Mouse (Mus musculus) E14TG2a.4 (cell line): ENCODE results near the gene Cerk.
"Not testable (repeated sequence)": the region's sequence is repeated elsewhere in the genome, so short reads cannot be mapped to it uniquely, and the experiment has no call there.

Experiments used
- H3K27me3 ChIP-seq: 2 replicates; pipeline ENCODE4 v1.6.1; 2014; ENCODE audit warnings: low read length, control low read depth; ENCODE audit not compliant: insufficient read depth
- H3K36me3 ChIP-seq: 2 replicates; pipeline ENCODE4 v1.6.1; 2014; ENCODE audit warnings: low read length, control low read depth; ENCODE audit not compliant: insufficient read depth
- H3K4me1 ChIP-seq: replicated peaks from 2 replicates; pipeline ENCODE4 v1.6.1; 2014; ENCODE audit warnings: low read depth, low read length, control low read depth
- H3K4me3 ChIP-seq: replicated peaks from 2 replicates; pipeline ENCODE4 v1.5.1; 2014; ENCODE audit warnings: mild to moderate bottlenecking, low read length
- H3K9me3 ChIP-seq: 2 replicates; pipeline ENCODE4 v1.6.1; 2014; ENCODE audit warnings: low read length, control low read depth
- CTCF ChIP-seq: conservative IDR thresholded peaks from 2 replicates; pipeline ENCODE4 v1.5.1; 2014; ENCODE audit warnings: low read length
- NANOG ChIP-seq: IDR thresholded peaks from 2 replicates; pipeline ENCODE4 v1.6.1; 2014; ENCODE audit warnings: borderline replicate concordance, low read length, mixed read lengths
- POU5F1 ChIP-seq: IDR thresholded peaks from 2 replicates; pipeline ENCODE4 v1.6.1; 2014; ENCODE audit warnings: low read length, borderline replicate concordance

Gene Cerk

GRCm38 (mm10) chr15:86188746-86189470 is 3.0 kb upstream of the Cerk start:
- H3K9me3 ChIP-seq = peaks cover 12% of the 10 kb centered on the region
- H3K4me3 ChIP-seq = no peak overlapping the region
- no peak for TF ChIP-seq CTCF
- TF ChIP-seq NANOG = no peak
- no peak for TF ChIP-seq POU5F1
- no peaks in the 10 kb centered on the region for H3K36me3 ChIP-seq
- peaks cover 78% of the 10 kb centered on the region for H3K27me3 ChIP-seq
- H3K4me1 ChIP-seq = peaks cover 37% of the 10 kb centered on the region

GRCm38 (mm10) chr15:86188186-86188585 is 2.2 kb upstream of the Cerk start:
- no peak for TF ChIP-seq CTCF
- TF ChIP-seq NANOG = no peak
- TF ChIP-seq POU5F1 = no peak
- Histone ChIP-seq H3K36me3 (no peaks in the 10 kb centered on the region), H3K27me3 (peaks cover 77% of the 10 kb centered on the region), H3K9me3 (peaks cover 7% of the 10 kb centered on the region; the same call in 1 of the 2 replicates), H3K4me3 (no peak overlapping the region), H3K4me1 (peaks cover 42% of the 10 kb centered on the region)

GRCm38 (mm10) chr15:86186686-86187085 is 745 bp upstream of the Cerk start:
- H3K27me3 ChIP-seq = peaks cover 84% of the 10 kb centered on the region
- peaks cover 52% of the 10 kb centered on the region for H3K4me1 ChIP-seq
- no peak for TF ChIP-seq POU5F1
- no peak for TF ChIP-seq NANOG
- TF ChIP-seq CTCF = no peak
- H3K9me3 ChIP-seq = no peaks in the 10 kb centered on the region
- H3K4me3 ChIP-seq = 0 out of 2 replicates have a peak overlapping the region, but pooled peaks have one; percentile 86
- H3K36me3 ChIP-seq = no peaks in the 10 kb centered on the region

- TF ChIP-seq NANOG (no peak), CTCF (no peak), POU5F1 (no peak)
- H3K9me3 ChIP-seq = no peaks in the 10 kb centered on the region
- H3K36me3 ChIP-seq = no peaks in the 10 kb centered on the region
- peak overlapping the region; percentile 86 for H3K4me3 ChIP-seq
- peaks cover 58% of the 10 kb centered on the region for H3K4me1 ChIP-seq
- peaks cover 71% of the 10 kb centered on the region for H3K27me3 ChIP-seq
Measured at GRCm38 (mm10) chr15:86184851-86185688, 871 bp downstream of the Cerk start.

GRCm38 (mm10) chr15:86184071-86184470 is 1.9 kb downstream of the Cerk start:
- H3K4me1 ChIP-seq = peaks cover 55% of the 10 kb centered on the region
- no peaks in the 10 kb centered on the region for H3K9me3 ChIP-seq
- TF ChIP-seq CTCF (no peak), POU5F1 (no peak), NANOG (no peak)
- H3K27me3 ChIP-seq = peaks cover 61% of the 10 kb centered on the region
- no peaks in the 10 kb centered on the region for H3K36me3 ChIP-seq
- H3K4me3 ChIP-seq = no peak overlapping the region

GRCm38 (mm10) chr15:86183484-86183883 is 2.5 kb downstream of the Cerk start:
- H3K27me3 ChIP-seq = peaks cover 55% of the 10 kb centered on the region
- no peaks in the 10 kb centered on the region for H3K9me3 ChIP-seq
- no peaks in the 10 kb centered on the region for H3K36me3 ChIP-seq
- TF ChIP-seq POU5F1 (no peak), CTCF (no peak), NANOG (no peak)
- H3K4me3 ChIP-seq = no peak overlapping the region
- peaks cover 49% of the 10 kb centered on the region for H3K4me1 ChIP-seq

- H3K4me1 ChIP-seq = peaks cover 48% of the 10 kb centered on the region
- no peaks in the 10 kb centered on the region for H3K9me3 ChIP-seq
- H3K4me3 ChIP-seq = no peak overlapping the region
- H3K27me3 ChIP-seq = peaks cover 49% of the 10 kb centered on the region
- no peak for TF ChIP-seq POU5F1
- no peak for TF ChIP-seq NANOG
- TF ChIP-seq CTCF = no peak
- no peaks in the 10 kb centered on the region for H3K36me3 ChIP-seq
Measured at GRCm38 (mm10) chr15:86182646-86183045, 3.3 kb downstream of the Cerk start.

- Histone ChIP-seq H3K9me3 (no peaks in the 10 kb centered on the region), H3K36me3 (no peaks in the 10 kb centered on the region), H3K27me3 (peaks cover 46% of the 10 kb centered on the region), H3K4me1 (peaks cover 52% of the 10 kb centered on the region), H3K4me3 (0 out of 2 replicates have a peak overlapping the region, but pooled peaks have one; percentile 17)
- TF ChIP-seq NANOG = no peak
- no peak for TF ChIP-seq CTCF
- TF ChIP-seq POU5F1 = no peak
Measured at GRCm38 (mm10) chr15:86181941-86182439, 4.0 kb downstream of the Cerk start.

GRCm38 (mm10) chr15:86181321-86181720 is 4.6 kb downstream of the Cerk start:
- H3K27me3 ChIP-seq = peaks cover 40% of the 10 kb centered on the region
- peaks cover 48% of the 10 kb centered on the region for H3K4me1 ChIP-seq
- not testable (repeated sequence) for H3K36me3 ChIP-seq, H3K9me3 ChIP-seq, H3K4me3 ChIP-seq
